Mouse (Mus musculus) liver, embryonic 14.5 days (tissue): ENCODE data around the gene Crhr1.

Experiments used
- CTCF ChIP-seq: IDR thresholded peaks from 2 replicates; pipeline ENCODE4 v1.5.1; 2016; ENCODE audit warnings: antibody characterized with exemption, low read depth, control low read depth
- EP300 ChIP-seq: IDR thresholded peaks from 2 replicates; pipeline ENCODE4 v1.6.1; 2016; ENCODE audit warnings: antibody characterized with exemption, low read depth

DNA sequence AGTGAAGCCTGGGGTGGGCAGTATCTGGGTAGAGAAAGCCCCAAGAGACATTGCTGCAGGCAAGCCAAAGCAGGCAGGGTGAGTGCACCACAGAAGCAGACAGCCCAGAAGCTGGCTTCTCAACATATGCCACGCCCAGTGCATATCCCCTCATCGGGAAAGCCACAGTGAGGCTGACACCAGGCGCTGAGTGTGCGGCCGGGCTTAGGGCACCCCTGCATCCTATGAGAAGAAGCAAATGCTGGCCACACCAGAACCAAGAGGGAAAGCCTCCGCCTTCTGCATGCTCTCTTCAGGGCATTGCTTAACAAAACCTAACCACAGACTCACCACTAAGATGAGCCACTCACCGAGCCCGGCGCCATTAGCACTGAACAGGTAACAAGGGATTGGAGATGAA lies 90.6 kb downstream of the Crhr1 start:
- TF ChIP-seq EP300 (no peak), CTCF (no peak)
